Mouse (Mus musculus): ENCODE data around the gene Tcf7l2. TPM values are rescaled to one million over a fixed set of nuclear protein-coding genes. Genes with fewer than 3 reads are reported as not detected.

Gene Tcf7l2
- polyA plus RNA-seq, 1 experiment from 2014 or later = 105 TPM

- H3K4me1 ChIP-seq = peaks cover 40% of the 10 kb centered on the region
- no peak overlapping the region for H3K4me3 ChIP-seq
- H3K36me3 ChIP-seq (replicated peaks) = peaks cover 62% of the 10 kb centered on the region
- DNase-seq (ENCODE audit: extremely low spot score, low spot score) = no peak
- H3K9me3 ChIP-seq = no peaks in the 10 kb centered on the region
- 91% methylated on average over 11 of the region's 11 CpGs for WGBS
- no peak overlapping the region for H3K27ac ChIP-seq
- H3K27me3 ChIP-seq (ENCODE audit: poor library complexity, severe bottlenecking) = no peaks in the 10 kb centered on the region
Measured at GRCm38 (mm10) chr19:55765814-55766213, 24.2 kb downstream of the Tcf7l2 start.

DNA sequence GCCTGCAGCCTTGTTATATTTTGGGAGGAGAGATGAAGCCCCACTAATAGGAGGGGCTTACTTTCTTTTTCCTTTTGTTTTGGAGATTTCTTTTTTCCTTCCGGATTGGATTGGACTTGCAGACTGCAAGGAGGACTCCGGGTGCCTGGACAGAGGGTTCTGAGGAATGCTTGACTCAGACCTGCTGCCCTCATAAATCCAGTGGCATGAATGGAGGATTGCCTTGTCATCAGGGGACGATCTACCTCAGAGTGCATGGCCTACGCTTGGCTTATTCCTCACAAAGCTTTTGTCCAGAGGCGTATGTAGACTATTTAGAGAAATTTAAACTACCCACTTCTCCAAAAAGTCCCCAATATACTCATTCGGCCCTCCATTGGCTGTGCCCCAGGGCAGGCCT, 25.5 kb downstream of the Tcf7l2 start:
- no peak for DNase-seq (ENCODE audit: extremely low spot score, low spot score)
- Histone ChIP-seq H3K36me3 (replicated peaks) (peaks cover 50% of the 10 kb centered on the region), H3K9me3 (no peaks in the 10 kb centered on the region), H3K4me3 (no peak overlapping the region), H3K27me3 (ENCODE audit: poor library complexity, severe bottlenecking) (no peaks in the 10 kb centered on the region), H3K4me1 (peaks cover 47% of the 10 kb centered on the region), H3K27ac (no peak overlapping the region)
- WGBS = 75% methylated on average over 6 of the region's 6 CpGs

GRCm38 (mm10) chr19:55767579-55767978, 26.0 kb downstream of the Tcf7l2 start:
- Histone ChIP-seq H3K4me1 (peaks cover 49% of the 10 kb centered on the region), H3K9me3 (no peaks in the 10 kb centered on the region), H3K27me3 (ENCODE audit: poor library complexity, severe bottlenecking) (no peaks in the 10 kb centered on the region), H3K4me3 (no peak overlapping the region), H3K27ac (no peak overlapping the region), H3K36me3 (replicated peaks) (peaks cover 45% of the 10 kb centered on the region)
- 72% methylated on average over 2 of the region's 2 CpGs for WGBS
- DNase-seq (ENCODE audit: extremely low spot score, low spot score) = no peak

GRCm38 (mm10) chr19:55768246-55768645, 26.6 kb downstream of the Tcf7l2 start:
- Histone ChIP-seq H3K9me3 (no peaks in the 10 kb centered on the region), H3K27ac (no peak overlapping the region), H3K4me1 (peaks cover 56% of the 10 kb centered on the region), H3K27me3 (ENCODE audit: poor library complexity, severe bottlenecking) (no peaks in the 10 kb centered on the region), H3K36me3 (replicated peaks) (peaks cover 39% of the 10 kb centered on the region), H3K4me3 (no peak overlapping the region)
- no peak for DNase-seq (ENCODE audit: extremely low spot score, low spot score)
- 82% methylated on average over 10 of the region's 11 CpGs for WGBS

DNA sequence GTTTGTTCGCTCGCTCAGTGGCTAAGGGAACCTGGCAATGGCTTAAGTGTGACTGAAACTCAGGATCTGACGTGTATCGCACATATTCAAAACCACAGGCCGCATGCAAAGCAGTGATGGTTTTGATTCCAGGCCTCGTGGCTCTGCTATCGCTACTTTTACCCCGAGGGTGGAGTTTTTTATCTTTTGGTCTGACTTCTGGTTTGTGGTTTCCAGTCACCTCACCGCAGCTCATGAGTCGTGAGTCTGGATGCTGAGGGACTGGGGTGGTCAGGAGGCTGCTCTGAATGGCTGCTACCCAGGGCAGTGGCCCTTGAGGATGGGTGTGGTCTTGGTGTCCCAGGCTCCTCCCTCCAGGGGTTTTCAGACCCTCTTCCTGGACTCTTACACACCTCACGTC, 27.3 kb downstream of the Tcf7l2 start:
- Histone ChIP-seq H3K4me3 (no peak overlapping the region), H3K27me3 (ENCODE audit: poor library complexity, severe bottlenecking) (no peaks in the 10 kb centered on the region), H3K27ac (no peak overlapping the region), H3K9me3 (no peaks in the 10 kb centered on the region), H3K4me1 (peaks cover 57% of the 10 kb centered on the region), H3K36me3 (replicated peaks) (peaks cover 32% of the 10 kb centered on the region)
- DNase-seq (ENCODE audit: extremely low spot score, low spot score) = no peak
- 77% methylated on average over 11 of the region's 11 CpGs for WGBS

DNA sequence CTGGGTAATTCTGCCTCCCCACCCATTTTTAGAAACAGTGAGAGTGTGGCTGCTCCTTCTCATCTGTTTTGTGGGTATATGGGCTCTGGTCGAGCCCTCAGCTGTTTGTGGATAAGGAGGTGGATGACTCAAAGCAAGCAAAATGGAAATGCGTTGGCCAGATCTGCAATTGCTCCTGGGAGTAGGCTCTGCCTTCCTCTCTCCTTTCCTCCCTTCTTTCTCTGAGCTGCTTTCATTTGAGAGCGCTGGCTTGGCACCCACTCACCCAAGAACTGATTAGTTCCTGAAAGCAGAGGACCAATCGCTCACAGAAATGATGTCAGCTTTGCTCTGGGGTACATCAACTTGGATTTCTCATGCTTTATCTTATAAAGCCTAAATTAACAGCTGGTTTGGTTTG, 32.7 kb downstream of the Tcf7l2 start:
- H3K4me3 ChIP-seq = no peak overlapping the region
- peaks cover 12% of the 10 kb centered on the region for H3K36me3 ChIP-seq (replicated peaks)
- WGBS = 84% methylated on average over 4 of the region's 4 CpGs
- H3K9me3 ChIP-seq = no peaks in the 10 kb centered on the region
- DNase-seq (ENCODE audit: extremely low spot score, low spot score) = no peak
- H3K27me3 ChIP-seq (ENCODE audit: poor library complexity, severe bottlenecking) = no peaks in the 10 kb centered on the region
- H3K4me1 ChIP-seq = peaks cover 63% of the 10 kb centered on the region
- 0 out of 2 replicates have a peak overlapping the region, but pooled peaks have one; percentile 16 for H3K27ac ChIP-seq

DNA sequence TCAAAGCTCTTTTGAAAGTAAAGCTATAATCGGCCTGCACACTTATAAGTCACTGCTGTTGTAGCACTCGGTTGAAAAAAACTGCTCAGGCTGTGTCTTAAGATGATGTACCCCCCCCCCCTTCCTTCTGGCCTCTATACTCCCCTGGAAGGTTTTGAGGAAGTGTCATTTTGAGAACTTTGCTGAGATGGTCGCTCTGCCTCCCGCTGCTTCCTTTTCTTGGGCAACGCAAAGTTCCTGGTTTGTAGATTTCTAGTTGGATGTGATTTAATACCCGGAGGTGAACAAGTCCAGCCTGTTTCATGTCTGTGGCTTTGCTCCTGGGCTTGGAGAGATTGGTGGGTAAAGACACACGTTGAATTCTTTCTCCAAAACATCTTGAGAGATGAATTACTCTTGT, 33.2 kb downstream of the Tcf7l2 start:
- Histone ChIP-seq H3K4me1 (peaks cover 68% of the 10 kb centered on the region), H3K27me3 (ENCODE audit: poor library complexity, severe bottlenecking) (no peaks in the 10 kb centered on the region), H3K9me3 (no peaks in the 10 kb centered on the region), H3K36me3 (replicated peaks) (peaks cover 14% of the 10 kb centered on the region), H3K27ac (no peak overlapping the region), H3K4me3 (no peak overlapping the region)
- 87% methylated on average over 7 of the region's 7 CpGs for WGBS
- DNase-seq (ENCODE audit: extremely low spot score, low spot score) = no peak

- DNase-seq (ENCODE audit: extremely low spot score, low spot score) = no peak
- H3K27me3 ChIP-seq (ENCODE audit: poor library complexity, severe bottlenecking) = no peaks in the 10 kb centered on the region
- no peaks in the 10 kb centered on the region for H3K9me3 ChIP-seq
- no peak overlapping the region for H3K4me3 ChIP-seq
- WGBS = 83% methylated on average over 10 of the region's 10 CpGs
- peaks cover 35% of the 10 kb centered on the region for H3K36me3 ChIP-seq (replicated peaks)
- peak overlapping the region; percentile 26; the same call in 1 of the 2 replicates for H3K27ac ChIP-seq
- peaks cover 67% of the 10 kb centered on the region for H3K4me1 ChIP-seq
Measured at GRCm38 (mm10) chr19:55779871-55780270, 38.3 kb downstream of the Tcf7l2 start.

DNA sequence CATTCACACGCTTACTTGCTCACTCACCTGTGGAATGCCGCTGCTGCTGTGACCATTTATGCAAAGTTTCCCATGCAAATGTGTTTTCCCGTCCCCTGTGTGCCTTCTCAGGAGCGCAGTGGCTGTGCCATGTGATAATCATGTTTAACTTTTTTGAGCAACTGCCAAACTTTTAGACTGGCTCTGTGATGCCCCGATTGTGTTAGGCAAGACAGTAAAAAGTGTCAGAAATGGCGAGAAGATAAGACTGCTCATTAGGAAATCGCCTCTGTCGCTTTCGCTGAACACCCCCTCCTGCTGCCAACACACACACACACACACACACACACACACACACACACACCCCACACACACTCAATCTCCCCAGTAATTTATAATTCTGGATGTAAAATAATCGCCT, 39.5 kb downstream of the Tcf7l2 start:
- no peak overlapping the region for H3K27ac ChIP-seq
- peaks cover 76% of the 10 kb centered on the region for H3K4me1 ChIP-seq
- H3K9me3 ChIP-seq = no peaks in the 10 kb centered on the region
- WGBS = 84% methylated on average over 10 of the region's 10 CpGs
- H3K4me3 ChIP-seq = no peak overlapping the region
- peaks cover 47% of the 10 kb centered on the region for H3K36me3 ChIP-seq (replicated peaks)
- no peak for DNase-seq (ENCODE audit: extremely low spot score, low spot score)
- H3K27me3 ChIP-seq (ENCODE audit: poor library complexity, severe bottlenecking) = no peaks in the 10 kb centered on the region

DNA sequence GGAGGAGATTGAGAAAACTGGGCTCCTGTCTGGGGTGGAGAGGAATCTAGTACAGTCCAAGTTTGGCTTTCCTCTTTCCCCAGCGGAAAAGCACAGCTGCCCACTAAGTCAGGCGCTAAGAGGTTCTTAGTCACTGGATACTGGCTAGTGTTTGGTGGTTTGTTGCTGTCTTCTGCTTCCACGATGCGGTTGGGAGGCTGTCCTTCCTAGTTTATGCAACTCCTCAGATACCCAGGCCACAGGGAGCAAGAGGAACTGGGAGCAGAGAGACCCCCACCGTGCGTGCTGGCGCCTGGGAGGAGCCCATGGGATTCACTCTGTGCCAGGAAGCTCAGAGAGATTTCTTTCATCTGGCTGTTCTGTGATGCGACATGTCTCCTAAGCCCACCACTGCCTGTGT, 40.1 kb downstream of the Tcf7l2 start:
- no peak for DNase-seq (ENCODE audit: extremely low spot score, low spot score)
- H3K27me3 ChIP-seq (ENCODE audit: poor library complexity, severe bottlenecking) = no peaks in the 10 kb centered on the region
- peaks cover 50% of the 10 kb centered on the region for H3K36me3 ChIP-seq (replicated peaks)
- H3K27ac ChIP-seq = 0 out of 2 replicates have a peak overlapping the region, but pooled peaks have one; percentile 40
- no peak overlapping the region for H3K4me3 ChIP-seq
- H3K9me3 ChIP-seq = no peaks in the 10 kb centered on the region
- WGBS = 80% methylated on average over 8 of the region's 8 CpGs
- peaks cover 76% of the 10 kb centered on the region for H3K4me1 ChIP-seq

DNA sequence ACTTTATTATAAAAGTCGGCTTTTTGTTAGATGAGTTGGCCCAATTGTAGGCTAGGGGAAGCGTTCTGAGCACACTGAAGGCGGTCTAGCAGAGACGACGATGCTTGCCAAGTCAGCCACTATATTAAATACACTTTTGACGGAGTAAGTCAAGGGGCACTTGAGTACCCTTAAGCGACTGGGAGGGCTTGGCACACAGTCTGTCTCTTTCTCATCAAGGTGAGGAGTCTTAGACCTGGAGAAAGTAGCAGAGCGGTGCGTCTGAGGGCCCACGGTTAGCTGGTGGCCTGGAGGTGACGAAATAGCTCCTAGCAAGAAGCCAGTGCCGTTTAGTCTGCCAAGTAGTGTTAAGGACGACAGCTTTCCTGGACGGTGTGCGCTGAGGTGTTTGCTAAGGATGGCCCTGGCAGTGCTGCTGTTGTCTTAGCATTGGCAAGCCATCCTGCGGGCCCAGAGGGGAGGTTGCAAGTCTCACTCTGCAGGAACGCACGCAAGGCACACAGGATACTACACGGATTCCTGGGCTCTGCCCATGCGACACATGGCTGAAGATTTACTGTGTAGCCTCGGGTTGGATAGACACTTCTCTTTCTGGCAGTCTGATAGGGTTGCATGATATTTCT, 43.3 kb downstream of the Tcf7l2 start:
- H3K36me3 ChIP-seq (replicated peaks) = peaks cover 55% of the 10 kb centered on the region
- H3K4me3 ChIP-seq = no peak overlapping the region
- WGBS = 93% methylated on average over 21 of the region's 21 CpGs
- H3K27me3 ChIP-seq (ENCODE audit: poor library complexity, severe bottlenecking) = no peaks in the 10 kb centered on the region
- DNase-seq (ENCODE audit: extremely low spot score, low spot score) = no peak
- no peak overlapping the region for H3K27ac ChIP-seq
- peaks cover 73% of the 10 kb centered on the region for H3K4me1 ChIP-seq
- H3K9me3 ChIP-seq = peaks cover 5% of the 10 kb centered on the region

- peak; percentile 47 for DNase-seq (ENCODE audit: extremely low spot score, low spot score)
- Histone ChIP-seq H3K27ac (no peak overlapping the region), H3K4me3 (no peak overlapping the region), H3K36me3 (replicated peaks) (peaks cover 58% of the 10 kb centered on the region), H3K9me3 (peaks cover 5% of the 10 kb centered on the region), H3K27me3 (ENCODE audit: poor library complexity, severe bottlenecking) (no peaks in the 10 kb centered on the region), H3K4me1 (peaks cover 75% of the 10 kb centered on the region)
- WGBS = 84% methylated on average over 13 of the region's 13 CpGs
Measured at GRCm38 (mm10) chr19:55787420-55787819, 45.8 kb downstream of the Tcf7l2 start.

GRCm38 (mm10) chr19:55788285-55788904, 46.8 kb downstream of the Tcf7l2 start:
- Histone ChIP-seq H3K4me1 (peaks cover 71% of the 10 kb centered on the region), H3K9me3 (peaks cover 5% of the 10 kb centered on the region), H3K4me3 (no peak overlapping the region; the same call in 1 of the 2 replicates), H3K27ac (peak overlapping the region; percentile 75), H3K27me3 (ENCODE audit: poor library complexity, severe bottlenecking) (no peaks in the 10 kb centered on the region), H3K36me3 (replicated peaks) (peaks cover 60% of the 10 kb centered on the region)
- DNase-seq (ENCODE audit: extremely low spot score, low spot score) = peak; percentile 61
- WGBS = 19% methylated on average over 7 of the region's 7 CpGs
